Mouse (Mus musculus) bone marrow macrophage, adult 2 months (primary cell): Measurements from ENCODE around the gene Farp1. TPM values are rescaled to one million over a fixed set of nuclear protein-coding genes. Genes with fewer than 3 reads are reported as not detected.

Experiments used
- H3K27ac ChIP-seq: 2 replicates; pipeline ENCODE4 v1.5.1; 2012; ENCODE audit warnings: low read depth, low read length; ENCODE audit not compliant: insufficient read depth
- H3K4me1 ChIP-seq: 2 replicates; pipeline ENCODE4 v1.6.1; 2012; ENCODE audit warnings: low read length; ENCODE audit not compliant: control insufficient read depth, insufficient read depth
- H3K4me3 ChIP-seq: 2 replicates; pipeline ENCODE4 v1.5.1; 2012; ENCODE audit warnings: mild to moderate bottlenecking, low read length, moderate library complexity; ENCODE audit not compliant: insufficient read depth
- CTCF ChIP-seq: IDR thresholded peaks from 2 replicates; pipeline ENCODE4 v1.5.1; 2012; ENCODE audit warnings: low read depth, mild to moderate bottlenecking, low read length, moderate library complexity
- POLR2A ChIP-seq: IDR thresholded peaks from 2 replicates; pipeline ENCODE4 v1.6.1; 2012; ENCODE audit warnings: mild to moderate bottlenecking, low read depth, low read length, borderline replicate concordance
- polyA plus RNA-seq: library from polyadenylated mRNA; stranded (reverse); fragments of >200 nt; gene quantifications from 2 replicates; pipeline ENCODE4 v1.2.4, GENCODE M21; 2012; ENCODE audit not compliant: missing spikeins, insufficient read depth, insufficient read length

Gene Farp1
- polyA plus RNA-seq, 1 experiment = 0.55 TPM

- Histone ChIP-seq H3K4me1 (no peaks in the 10 kb centered on the region), H3K4me3 (no peak overlapping the region), H3K27ac (no peak overlapping the region)
- TF ChIP-seq CTCF = no peak
These were observed 173.1 kb downstream of the Farp1 start for GRCm38 (mm10) chr14:121208159-121208515.

GRCm38 (mm10) chr14:121210318-121210717, 175.3 kb downstream of the Farp1 start:
- no peaks in the 10 kb centered on the region for H3K4me1 ChIP-seq
- H3K27ac ChIP-seq = no peak overlapping the region
- H3K4me3 ChIP-seq = no peak overlapping the region
- TF ChIP-seq CTCF (no peak), POLR2A (no peak)

- Histone ChIP-seq H3K4me1 (no peaks in the 10 kb centered on the region), H3K27ac (no peak overlapping the region), H3K4me3 (no peak overlapping the region)
- TF ChIP-seq CTCF (no peak), POLR2A (no peak)
These were observed 178.7 kb downstream of the Farp1 start for GRCm38 (mm10) chr14:121213650-121214049.

- H3K4me1 ChIP-seq = no peaks in the 10 kb centered on the region
- no peak overlapping the region for H3K4me3 ChIP-seq
- H3K27ac ChIP-seq = no peak overlapping the region
- TF ChIP-seq POLR2A (no peak), CTCF (no peak)
These were observed 179.7 kb downstream of the Farp1 start for GRCm38 (mm10) chr14:121214636-121215257.

- TF ChIP-seq CTCF = no peak
- TF ChIP-seq POLR2A = no peak
- Histone ChIP-seq H3K27ac (no peak overlapping the region), H3K4me1 (no peaks in the 10 kb centered on the region), H3K4me3 (no peak overlapping the region)
These were observed 180.8 kb downstream of the Farp1 start for GRCm38 (mm10) chr14:121215817-121216216.

- no peak for TF ChIP-seq POLR2A
- no peak for TF ChIP-seq CTCF
- Histone ChIP-seq H3K4me1 (no peaks in the 10 kb centered on the region), H3K27ac (no peak overlapping the region), H3K4me3 (no peak overlapping the region)
These were observed 181.7 kb downstream of the Farp1 start for GRCm38 (mm10) chr14:121216672-121217071.

- Histone ChIP-seq H3K4me3 (no peak overlapping the region), H3K27ac (no peak overlapping the region), H3K4me1 (no peaks in the 10 kb centered on the region)
- no peak for TF ChIP-seq POLR2A
- TF ChIP-seq CTCF = no peak
These were observed 183.6 kb downstream of the Farp1 start for GRCm38 (mm10) chr14:121218620-121219019.

GRCm38 (mm10) chr14:121219226-121220039, 184.4 kb downstream of the Farp1 start:
- Histone ChIP-seq H3K4me3 (no peak overlapping the region), H3K4me1 (no peaks in the 10 kb centered on the region)
- TF ChIP-seq POLR2A = no peak
- no peak for TF ChIP-seq CTCF

GRCm38 (mm10) chr14:121220040-121220322, 185.0 kb downstream of the Farp1 start:
- Histone ChIP-seq H3K4me1 (no peaks in the 10 kb centered on the region), H3K4me3 (no peak overlapping the region), H3K27ac (no peak overlapping the region)
- TF ChIP-seq CTCF = no peak
- no peak for TF ChIP-seq POLR2A

More at GRCm38 (mm10) chr14:121219226-121220039, 184.4 kb downstream of the Farp1 start:
- H3K27ac ChIP-seq = no peak overlapping the region

- Histone ChIP-seq H3K27ac (no peak overlapping the region), H3K4me1 (no peaks in the 10 kb centered on the region), H3K4me3 (no peak overlapping the region)
- TF ChIP-seq POLR2A (no peak), CTCF (no peak)
These were observed 185.7 kb downstream of the Farp1 start for GRCm38 (mm10) chr14:121220723-121221122.
